19 mouse cellular contexts compared by ENCODE assay signal in genomic region chr5:16778610-16779172, GRCm38 (mm10). TPM values are rescaled to one million over a fixed set of nuclear protein-coding genes. Genes with fewer than 3 reads are reported as not detected.
DNase-seq lines count a peak whose midpoint lies in the region; ATAC-seq lines count a peak whose summit lies in the region.
"Had no signal": no experiment of that assay in that cellular context is flagged by ENCODE, and none has a peak within 500 bp of the region (broad histone marks: within the 10 kb centered on the region; RNA-seq: fewer than 3 reads in every experiment).

No protein-coding gene starts in this region.

- peak overlapping the region; percentile 81 for H3K27ac ChIP-seq in embryonic facial prominence, embryonic 15.5 days (replicated peaks)
- peak overlapping the region; percentile 73 for H3K27ac ChIP-seq in limb, embryonic 13.5 days
- H3K27ac ChIP-seq: layer of hippocampus, adult 2 months; midbrain, embryonic 12.5 days had no signal

- H3K36me3 ChIP-seq in embryonic facial prominence, embryonic 15.5 days: no peaks in the 10 kb centered on the region
- no peaks in the 10 kb centered on the region for H3K36me3 ChIP-seq in limb, embryonic 13.5 days
- H3K36me3 ChIP-seq: midbrain, embryonic 12.5 days had no signal

- no peaks in the 10 kb centered on the region for H3K27me3 ChIP-seq in embryonic facial prominence, embryonic 15.5 days
- H3K27me3 ChIP-seq in limb, embryonic 13.5 days: no peaks in the 10 kb centered on the region
- H3K27me3 ChIP-seq: midbrain, embryonic 12.5 days had no signal

- no peak overlapping the region for H3K9ac ChIP-seq in embryonic facial prominence, embryonic 15.5 days
- no peak overlapping the region for H3K9ac ChIP-seq in limb, embryonic 13.5 days
- H3K9ac ChIP-seq: midbrain, embryonic 12.5 days had no signal

- no peak overlapping the region for H3K4me3 ChIP-seq in embryonic facial prominence, embryonic 15.5 days (replicated peaks)
- no peak overlapping the region for H3K4me3 ChIP-seq in limb, embryonic 13.5 days
- H3K4me3 ChIP-seq: erythroblast, embryonic 14.5 days; layer of hippocampus, adult 2 months; midbrain, embryonic 12.5 days had no signal

- WGBS in embryonic facial prominence, embryonic 15.5 days: 32% methylated on average over 6 of the region's 6 CpGs
- 19% methylated on average over 6 of the region's 6 CpGs for WGBS in limb, embryonic 13.5 days

- no peak overlapping the region; the same call in 1 of the 2 replicates for H3K4me2 ChIP-seq in embryonic facial prominence, embryonic 15.5 days (replicated peaks)
- peak overlapping the region; percentile 31; the same call in 1 of the 2 replicates for H3K4me2 ChIP-seq in limb, embryonic 13.5 days (replicated peaks)
- H3K4me2 ChIP-seq: midbrain, embryonic 12.5 days had no signal

- DNase-seq in NIH3T3 (ENCODE audit: low read depth) (peak; percentile 76), MN1 (ENCODE audit: low spot score) (no peak)
- DNase-seq in embryo, embryonic 11 days: peak; percentile 41
- DNase-seq in cerebellum, postnatal 36 days: no peak
- DNase-seq in spleen, adult 12 weeks (ENCODE audit: low spot score): no peak
- DNase-seq: cerebellum, postnatal 10 days; gastrocnemius, postnatal 36 days; heart, postnatal 14 days; kidney, adult 18-20 months; kidney, postnatal 10 days; lung, adult 2 months; lung, postnatal 36 days had no signal

- no peaks in the 10 kb centered on the region for H3K4me1 ChIP-seq in embryonic facial prominence, embryonic 15.5 days
- H3K4me1 ChIP-seq in limb, embryonic 13.5 days: peaks cover 5% of the 10 kb centered on the region
- H3K4me1 ChIP-seq: midbrain, embryonic 12.5 days had no signal

- no peaks in the 10 kb centered on the region for H3K9me3 ChIP-seq in embryonic facial prominence, embryonic 15.5 days (replicated peaks)
- H3K9me3 ChIP-seq in limb, embryonic 13.5 days: no peaks in the 10 kb centered on the region
- H3K9me3 ChIP-seq: midbrain, embryonic 12.5 days had no signal

- ATAC-seq in embryonic facial prominence, embryonic 15.5 days (ENCODE audit: insufficient number of reproducible peaks, low FRiP score, low TSS enrichment, low read depth): peak; percentile 76
- peak; percentile 88 for ATAC-seq in limb, embryonic 13.5 days (ENCODE audit: low FRiP score, low read depth)
- ATAC-seq: hindbrain, embryonic 16.5 days had no signal

RNA-seq across cellular contexts. Expression of gene Gm28710, which starts 12.9 kb away (rescaled TPM):
- polyA plus RNA-seq in embryonic facial prominence, embryonic 15.5 days (2015; fragmentation: Nextera tagmentation; extraction: Ambion mirVana): 0.85 and 1.3 TPM in 2 replicates
- polyA plus RNA-seq in limb, embryonic 13.5 days (2015; fragmentation: Nextera tagmentation; extraction: Ambion mirVana): 0.05 TPM in 1 of 2 replicates, not detected in the other
- polyA plus RNA-seq: erythroblast, embryonic 14.5 days; hindbrain, embryonic 16.5 days; liver, adult 2 months; lung, adult 2 months; midbrain, embryonic 12.5 days had no signal

Comparison
In these comparisons a context has a peak if more than half of its experiments do, and no peak if none do; other contexts are left out.
1. DNase-seq: peak in NIH3T3 (single experiment) and embryo, embryonic 11 days (single experiment); none in cerebellum, postnatal 36 days (0 of 2), MN1 (single experiment) and spleen, adult 12 weeks (single experiment).